Mouse (Mus musculus): Measurements from ENCODE around the gene Chd1. TPM values are rescaled to one million over a fixed set of nuclear protein-coding genes. Genes with fewer than 3 reads are reported as not detected.
"Not testable (repeated sequence)": the region's sequence is repeated elsewhere in the genome, so short reads cannot be mapped to it uniquely, and the experiment has no call there.

Gene Chd1
- polyA plus RNA-seq, 1 experiment from 2014 or later, result 21.2 TPM

GRCm38 (mm10) chr17:15715013-15715902 lies 10.5 kb downstream of the Chd1 start:
- 68% methylated on average over 3 of the region's 3 CpGs for WGBS
- Histone ChIP-seq H3K36me3 (ENCODE audit: control insufficient read depth, insufficient read depth, low read length) (peaks cover 17% of the 10 kb centered on the region), H3K4me1 (ENCODE audit: control insufficient read depth in 2 of 2, insufficient read depth in 2 of 2, low read length in 2 of 2) (no peaks in the 10 kb centered on the region), H3K9ac (ENCODE audit: low read length) (no peak overlapping the region), H3K27ac (replicated peaks in 1 of 2; ENCODE audit: control insufficient read depth in 1 of 2, insufficient read depth in 1 of 2, low read depth in 2 of 2, low read length in 2 of 2) (no peak overlapping the region), H3K9me3 (ENCODE audit: control insufficient read depth, low read length) (no peaks in the 10 kb centered on the region), H3K4me3 (ENCODE audit: control insufficient read depth in 1 of 2, insufficient read depth in 1 of 2, low read depth in 1 of 2, low read length in 2 of 2) (no peak overlapping the region), H3K4me2 (ENCODE audit: low read length) (no peak overlapping the region), H3K27me3 (ENCODE audit: control insufficient read depth, insufficient read depth, low read length) (no peaks in the 10 kb centered on the region)
- ATAC-seq (ENCODE audit: insufficient number of reproducible peaks, insufficient read depth, low FRiP score, low read depth), result no peak

GRCm38 (mm10) chr17:15715940-15716339 lies 11.2 kb downstream of the Chd1 start:
- no peak overlapping the region for H3K27ac ChIP-seq (replicated peaks in 1 of 2; ENCODE audit: control insufficient read depth in 1 of 2, insufficient read depth in 1 of 2, low read depth in 2 of 2, low read length in 2 of 2)

GRCm38 (mm10) chr17:15720841-15721240 lies 16.1 kb downstream of the Chd1 start:
- 79% methylated on average over 3 of the region's 3 CpGs for WGBS
- Histone ChIP-seq H3K36me3 (ENCODE audit: control insufficient read depth, insufficient read depth, low read length) (peaks cover 21% of the 10 kb centered on the region), H3K27ac (replicated peaks in 1 of 2; ENCODE audit: control insufficient read depth in 1 of 2, insufficient read depth in 1 of 2, low read depth in 2 of 2, low read length in 2 of 2) (no peak overlapping the region), H3K9me3 (ENCODE audit: control insufficient read depth, low read length) (no peaks in the 10 kb centered on the region), H3K27me3 (ENCODE audit: control insufficient read depth, insufficient read depth, low read length) (no peaks in the 10 kb centered on the region), H3K9ac (ENCODE audit: low read length) (no peak overlapping the region), H3K4me2 (ENCODE audit: low read length) (no peak overlapping the region), H3K4me1 (ENCODE audit: control insufficient read depth in 2 of 2, insufficient read depth in 2 of 2, low read length in 2 of 2) (no peaks in the 10 kb centered on the region), H3K4me3 (ENCODE audit: control insufficient read depth in 1 of 2, insufficient read depth in 1 of 2, low read depth in 1 of 2, low read length in 2 of 2) (no peak overlapping the region)
- ATAC-seq (ENCODE audit: insufficient number of reproducible peaks, insufficient read depth, low FRiP score, low read depth), result no peak

More at GRCm38 (mm10) chr17:15715940-15716339, 11.2 kb downstream of the Chd1 start:
- 87% methylated on average over 3 of the region's 3 CpGs for WGBS
- ATAC-seq (ENCODE audit: insufficient number of reproducible peaks, insufficient read depth, low FRiP score, low read depth), result no peak
- H3K4me3 ChIP-seq (ENCODE audit: control insufficient read depth in 1 of 2, insufficient read depth in 1 of 2, low read depth in 1 of 2, low read length in 2 of 2), result no peak overlapping the region
- peaks cover 12% of the 10 kb centered on the region; the same call in 1 of the 2 replicates for H3K36me3 ChIP-seq (ENCODE audit: control insufficient read depth, insufficient read depth, low read length)
- no peak overlapping the region for H3K9ac ChIP-seq (ENCODE audit: low read length)
- no peak overlapping the region for H3K4me2 ChIP-seq (ENCODE audit: low read length)
- H3K4me1 ChIP-seq (ENCODE audit: control insufficient read depth in 2 of 2, insufficient read depth in 2 of 2, low read length in 2 of 2), result no peaks in the 10 kb centered on the region
- no peaks in the 10 kb centered on the region for H3K9me3 ChIP-seq (ENCODE audit: control insufficient read depth, low read length)
- H3K27me3 ChIP-seq (ENCODE audit: control insufficient read depth, insufficient read depth, low read length), result no peaks in the 10 kb centered on the region

GRCm38 (mm10) chr17:15723291-15723690 lies 18.5 kb downstream of the Chd1 start:
- no peak overlapping the region for H3K27ac ChIP-seq (replicated peaks in 1 of 2; ENCODE audit: control insufficient read depth in 1 of 2, insufficient read depth in 1 of 2, low read depth in 2 of 2, low read length in 2 of 2)
- no peak overlapping the region for H3K4me2 ChIP-seq (ENCODE audit: low read length)
- no peaks in the 10 kb centered on the region for H3K27me3 ChIP-seq (ENCODE audit: control insufficient read depth, insufficient read depth, low read length)
- no peaks in the 10 kb centered on the region for H3K4me1 ChIP-seq (ENCODE audit: control insufficient read depth in 2 of 2, insufficient read depth in 2 of 2, low read length in 2 of 2)
- ATAC-seq (ENCODE audit: insufficient number of reproducible peaks, insufficient read depth, low FRiP score, low read depth), result no peak
- peaks cover 38% of the 10 kb centered on the region for H3K36me3 ChIP-seq (ENCODE audit: control insufficient read depth, insufficient read depth, low read length)
- no peaks in the 10 kb centered on the region for H3K9me3 ChIP-seq (ENCODE audit: control insufficient read depth, low read length)
- no peak overlapping the region for H3K9ac ChIP-seq (ENCODE audit: low read length)
- 85% methylated on average over 1 of the region's 1 CpGs for WGBS
- no peak overlapping the region for H3K4me3 ChIP-seq (ENCODE audit: control insufficient read depth in 1 of 2, insufficient read depth in 1 of 2, low read depth in 1 of 2, low read length in 2 of 2)

GRCm38 (mm10) chr17:15723866-15724475 lies 19.2 kb downstream of the Chd1 start:
- not testable (repeated sequence) for ATAC-seq (ENCODE audit: insufficient number of reproducible peaks, insufficient read depth, low FRiP score, low read depth); H3K27me3 ChIP-seq (ENCODE audit: control insufficient read depth, insufficient read depth, low read length); H3K4me3 ChIP-seq (ENCODE audit: control insufficient read depth in 1 of 2, insufficient read depth in 1 of 2, low read depth in 1 of 2, low read length in 2 of 2); H3K9ac ChIP-seq (ENCODE audit: low read length); H3K4me2 ChIP-seq (ENCODE audit: low read length); H3K9me3 ChIP-seq (ENCODE audit: control insufficient read depth, low read length); H3K4me1 ChIP-seq (ENCODE audit: control insufficient read depth in 2 of 2, insufficient read depth in 2 of 2, low read length in 2 of 2); H3K27ac ChIP-seq (replicated peaks in 1 of 2; ENCODE audit: control insufficient read depth in 1 of 2, insufficient read depth in 1 of 2, low read depth in 2 of 2, low read length in 2 of 2)
- WGBS, result 100% methylated on average over 2 of the region's 5 CpGs
- H3K36me3 ChIP-seq (ENCODE audit: control insufficient read depth, insufficient read depth, low read length), result peaks cover 42% of the 10 kb centered on the region

GRCm38 (mm10) chr17:15731706-15732105 lies 26.9 kb downstream of the Chd1 start:
- WGBS, result 94% methylated on average over 5 of the region's 5 CpGs
- Histone ChIP-seq H3K4me1 (ENCODE audit: control insufficient read depth in 2 of 2, insufficient read depth in 2 of 2, low read length in 2 of 2) (no peaks in the 10 kb centered on the region), H3K4me3 (ENCODE audit: control insufficient read depth in 1 of 2, insufficient read depth in 1 of 2, low read depth in 1 of 2, low read length in 2 of 2) (no peak overlapping the region), H3K27ac (replicated peaks in 1 of 2; ENCODE audit: control insufficient read depth in 1 of 2, insufficient read depth in 1 of 2, low read depth in 2 of 2, low read length in 2 of 2) (no peak overlapping the region), H3K36me3 (ENCODE audit: control insufficient read depth, insufficient read depth, low read length) (peaks cover 85% of the 10 kb centered on the region), H3K9ac (ENCODE audit: low read length) (no peak overlapping the region), H3K9me3 (ENCODE audit: control insufficient read depth, low read length) (no peaks in the 10 kb centered on the region), H3K27me3 (ENCODE audit: control insufficient read depth, insufficient read depth, low read length) (no peaks in the 10 kb centered on the region), H3K4me2 (ENCODE audit: low read length) (no peak overlapping the region)
- no peak for ATAC-seq (ENCODE audit: insufficient number of reproducible peaks, insufficient read depth, low FRiP score, low read depth)

GRCm38 (mm10) chr17:15737346-15737917 lies 32.7 kb downstream of the Chd1 start:
- Histone ChIP-seq H3K9ac (ENCODE audit: low read length) (no peak overlapping the region), H3K9me3 (ENCODE audit: control insufficient read depth, low read length) (no peaks in the 10 kb centered on the region), H3K27ac (replicated peaks in 1 of 2; ENCODE audit: control insufficient read depth in 1 of 2, insufficient read depth in 1 of 2, low read depth in 2 of 2, low read length in 2 of 2) (no peak overlapping the region), H3K27me3 (ENCODE audit: control insufficient read depth, insufficient read depth, low read length) (no peaks in the 10 kb centered on the region), H3K36me3 (ENCODE audit: control insufficient read depth, insufficient read depth, low read length) (peaks cover 82% of the 10 kb centered on the region), H3K4me1 (ENCODE audit: control insufficient read depth in 2 of 2, insufficient read depth in 2 of 2, low read length in 2 of 2) (no peaks in the 10 kb centered on the region), H3K4me3 (ENCODE audit: control insufficient read depth in 1 of 2, insufficient read depth in 1 of 2, low read depth in 1 of 2, low read length in 2 of 2) (no peak overlapping the region), H3K4me2 (ENCODE audit: low read length) (no peak overlapping the region)
- ATAC-seq (ENCODE audit: insufficient number of reproducible peaks, insufficient read depth, low FRiP score, low read depth), result no peak
- 72% methylated on average over 10 of the region's 10 CpGs for WGBS
